Mouse (Mus musculus): Measurements from ENCODE around the gene Gm4450. TPM values are rescaled to one million over a fixed set of nuclear protein-coding genes. Genes with fewer than 3 reads are reported as not detected.
"Not testable (repeated sequence)": the region's sequence is repeated elsewhere in the genome, so short reads cannot be mapped to it uniquely, and the experiment has no call there.

The Gm4450 gene
- polyA plus RNA-seq (2012; rRNA removed): not detected in 2 replicates

DNA sequence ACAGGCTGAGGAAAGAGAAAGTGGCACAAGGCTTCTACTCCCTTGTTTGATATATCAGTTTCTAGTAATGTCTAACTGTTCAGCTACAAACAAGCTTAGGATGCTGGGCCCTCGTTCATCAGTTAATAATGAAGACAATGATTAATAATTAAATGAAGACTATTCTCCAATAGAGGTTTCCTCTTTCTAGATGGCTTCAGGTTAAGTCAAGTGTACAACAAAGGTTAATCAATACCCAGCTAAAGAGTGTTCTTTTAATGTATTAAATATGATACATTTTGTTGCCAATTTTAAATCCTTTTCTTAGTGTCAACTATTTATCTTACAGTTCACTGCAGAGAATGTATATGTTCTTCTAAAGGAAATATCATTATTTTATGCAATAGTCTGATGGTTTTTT is at the start of gene Gm4450:
Gene Gm4450 (minus strand): TSS at position 101 of the 400 bp plus-strand sequence.
- DNase-seq (ENCODE audit: low spot score): not testable (repeated sequence)

DNA sequence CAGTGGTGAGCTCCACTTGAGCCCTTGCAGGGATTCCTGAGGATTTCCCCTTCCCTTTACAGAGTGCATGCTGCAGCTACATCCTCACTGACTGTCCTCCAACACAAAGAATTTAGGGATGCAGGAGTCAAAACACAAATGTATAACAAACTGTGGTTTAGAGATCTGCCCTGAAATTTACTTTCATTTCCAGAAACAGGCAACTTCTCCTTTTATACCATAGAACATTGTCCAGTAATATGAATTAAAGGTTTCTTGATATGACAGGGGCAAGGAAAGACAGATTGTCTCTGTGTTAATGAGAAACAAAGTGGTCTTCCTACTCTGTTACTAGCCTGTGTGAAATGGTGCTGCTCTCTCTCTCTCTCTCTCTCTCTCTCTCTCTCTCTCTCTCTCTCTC is 40.5 kb upstream of the Gm4450 start:
- DNase-seq (ENCODE audit: low spot score): not testable (repeated sequence)

DNA sequence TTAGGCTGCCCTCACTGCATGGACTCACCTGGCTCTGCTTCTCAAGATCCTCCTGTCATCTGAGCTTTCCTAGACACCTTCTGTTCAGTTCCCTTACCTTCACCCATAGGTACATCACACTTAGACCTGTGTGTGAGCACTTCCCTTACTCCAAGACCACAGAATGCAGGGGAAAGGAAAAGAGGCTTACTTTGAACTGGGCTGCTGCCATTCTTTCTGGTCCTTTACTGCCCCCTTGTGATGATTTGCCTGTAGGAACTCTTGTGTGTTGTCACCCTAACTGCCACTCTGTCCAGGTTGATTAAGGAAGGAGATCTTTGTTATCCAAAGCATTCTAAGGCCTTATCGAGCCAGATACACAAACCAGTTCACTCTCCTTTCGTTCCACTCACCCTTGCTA is 39.8 kb upstream of the Gm4450 start:
- not testable (repeated sequence) for DNase-seq (ENCODE audit: low spot score)

DNA sequence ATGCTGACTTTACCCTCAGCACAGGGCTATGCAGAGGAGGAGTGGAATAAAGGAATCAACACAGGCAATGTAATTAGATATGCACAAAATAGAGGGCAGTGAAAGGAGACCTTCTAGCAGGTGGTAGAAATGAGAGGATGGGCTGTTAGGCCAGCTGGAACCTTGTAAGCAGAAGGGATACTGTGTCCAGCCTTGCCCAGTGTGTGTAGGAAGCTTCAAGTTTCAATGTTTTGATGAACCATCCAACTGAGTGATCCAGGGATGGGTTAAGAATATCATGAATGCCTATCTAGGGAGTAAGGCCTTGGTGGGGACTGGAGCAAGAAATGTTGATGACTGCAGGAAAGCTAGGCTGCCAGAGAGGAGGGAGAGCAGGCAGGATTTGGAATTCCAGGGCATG is 38.1 kb upstream of the Gm4450 start:
- DNase-seq (ENCODE audit: low spot score): not testable (repeated sequence)

DNA sequence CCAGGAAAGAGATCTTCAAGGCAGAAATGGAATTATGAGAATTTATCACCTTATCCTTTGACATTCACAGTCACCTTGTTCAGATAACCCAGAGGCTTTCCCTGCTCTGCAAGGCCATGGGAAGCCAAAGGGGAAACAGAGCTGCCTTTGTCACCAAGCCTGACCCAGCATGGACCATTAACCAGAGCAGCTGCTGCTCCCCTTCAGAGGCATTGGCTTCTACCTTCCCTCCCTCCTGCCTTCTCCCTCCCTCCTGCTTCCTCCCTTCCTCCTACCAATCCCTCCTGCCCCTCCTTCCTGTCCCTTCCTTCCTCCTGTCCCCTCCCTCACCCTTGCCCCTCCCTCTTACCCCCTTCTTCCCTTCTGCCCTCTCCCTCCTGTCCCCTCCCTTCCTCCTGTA is 37.3 kb upstream of the Gm4450 start:
- not testable (repeated sequence) for DNase-seq (ENCODE audit: low spot score)

DNA sequence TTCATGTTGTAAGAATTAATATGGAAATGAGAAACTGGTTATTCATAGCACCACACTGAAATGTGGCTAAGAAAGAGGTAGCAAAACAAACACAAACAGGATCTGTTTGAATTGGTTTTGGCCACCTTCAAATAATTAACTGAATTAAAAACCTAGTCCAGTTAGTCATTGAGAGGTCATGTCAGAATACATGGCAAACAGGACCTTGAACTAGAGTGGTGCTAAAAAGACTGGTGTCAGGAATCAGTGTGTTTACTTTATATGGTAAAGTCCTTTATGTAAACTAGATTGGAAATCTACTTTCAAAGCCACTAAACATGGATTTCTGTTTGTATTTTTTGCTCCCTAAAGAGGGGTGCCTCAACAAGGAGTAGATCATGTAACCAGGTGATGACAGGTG is 14.6 kb upstream of the Gm4450 start:
- DNase-seq (ENCODE audit: low spot score): not testable (repeated sequence)

DNA sequence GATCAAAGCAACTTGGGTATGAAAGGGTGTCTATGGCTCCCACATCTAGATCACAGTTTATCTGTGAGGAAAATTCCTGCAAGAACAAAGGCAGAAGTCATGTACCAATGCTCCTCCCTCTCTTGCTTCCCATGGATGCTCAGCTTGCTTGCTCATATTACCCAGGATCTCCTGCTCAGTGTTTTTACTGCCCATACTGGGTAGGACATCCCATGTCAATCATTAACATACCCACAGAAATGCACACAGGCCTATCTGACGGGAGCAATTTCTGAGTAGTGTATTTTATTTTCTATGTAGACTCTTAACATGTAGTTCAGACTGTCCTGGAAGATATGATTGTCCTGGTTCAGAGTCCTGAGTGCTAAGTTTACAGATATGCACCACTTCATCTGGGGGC is 14.1 kb upstream of the Gm4450 start:
- DNase-seq (ENCODE audit: low spot score): not testable (repeated sequence)

DNA sequence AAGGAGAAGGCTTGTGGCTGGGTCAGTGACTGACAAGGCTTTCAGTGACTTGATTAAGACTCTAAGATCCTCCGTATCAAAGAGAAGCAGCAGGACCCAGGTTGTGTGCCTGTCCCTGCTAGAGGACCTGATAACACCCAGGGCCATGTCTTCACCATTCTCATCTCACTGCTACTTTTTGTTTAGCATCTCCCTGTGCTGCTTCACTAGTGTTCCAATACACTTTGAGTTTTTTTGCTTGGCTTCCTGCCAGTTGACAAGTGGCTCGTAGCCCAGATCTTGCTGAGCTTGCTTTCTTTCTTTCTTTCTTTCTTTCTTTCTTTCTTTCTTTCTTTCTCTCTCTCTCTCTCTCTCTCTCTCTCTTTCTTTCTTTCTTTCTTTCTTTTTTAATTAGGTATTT is 12.4 kb upstream of the Gm4450 start:
- DNase-seq (ENCODE audit: low spot score): not testable (repeated sequence)

DNA sequence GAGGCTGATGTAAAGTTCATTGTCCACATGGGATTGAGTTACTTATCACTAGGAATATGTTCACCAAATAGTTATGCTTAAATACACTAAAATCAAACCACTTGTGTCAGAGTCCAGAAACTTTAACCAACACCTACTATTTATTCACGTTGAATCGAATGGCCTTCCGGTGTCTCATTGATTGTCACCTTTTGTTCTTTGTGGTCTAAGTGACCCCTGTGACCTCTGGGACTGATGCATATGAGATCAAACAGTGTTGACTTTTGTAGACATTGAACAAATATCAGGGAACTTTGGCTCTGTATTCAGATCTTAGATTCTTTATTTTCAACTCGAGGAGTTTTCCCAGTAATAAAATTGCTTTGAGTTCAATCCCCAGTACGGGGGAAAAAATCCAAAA is 3.1 kb downstream of the Gm4450 start:
- DNase-seq (ENCODE audit: low spot score): not testable (repeated sequence)

DNA sequence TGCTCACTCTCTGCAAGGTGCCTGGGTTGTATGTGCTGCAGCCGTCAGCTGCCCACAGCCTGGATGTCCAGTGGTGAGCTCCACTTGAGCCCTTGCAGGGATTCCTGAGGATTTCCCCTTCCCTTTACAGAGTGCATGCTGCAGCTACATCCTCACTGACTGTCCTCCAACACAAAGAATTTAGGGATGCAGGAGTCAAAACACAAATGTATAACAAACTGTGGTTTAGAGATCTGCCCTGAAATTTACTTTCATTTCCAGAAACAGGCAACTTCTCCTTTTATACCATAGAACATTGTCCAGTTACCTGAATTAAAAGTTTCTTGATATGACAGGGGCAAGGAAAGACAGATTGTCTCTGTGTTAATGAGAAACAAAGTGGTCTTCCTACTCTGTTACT is 13.0 kb downstream of the Gm4450 start:
- DNase-seq (ENCODE audit: low spot score): not testable (repeated sequence)

DNA sequence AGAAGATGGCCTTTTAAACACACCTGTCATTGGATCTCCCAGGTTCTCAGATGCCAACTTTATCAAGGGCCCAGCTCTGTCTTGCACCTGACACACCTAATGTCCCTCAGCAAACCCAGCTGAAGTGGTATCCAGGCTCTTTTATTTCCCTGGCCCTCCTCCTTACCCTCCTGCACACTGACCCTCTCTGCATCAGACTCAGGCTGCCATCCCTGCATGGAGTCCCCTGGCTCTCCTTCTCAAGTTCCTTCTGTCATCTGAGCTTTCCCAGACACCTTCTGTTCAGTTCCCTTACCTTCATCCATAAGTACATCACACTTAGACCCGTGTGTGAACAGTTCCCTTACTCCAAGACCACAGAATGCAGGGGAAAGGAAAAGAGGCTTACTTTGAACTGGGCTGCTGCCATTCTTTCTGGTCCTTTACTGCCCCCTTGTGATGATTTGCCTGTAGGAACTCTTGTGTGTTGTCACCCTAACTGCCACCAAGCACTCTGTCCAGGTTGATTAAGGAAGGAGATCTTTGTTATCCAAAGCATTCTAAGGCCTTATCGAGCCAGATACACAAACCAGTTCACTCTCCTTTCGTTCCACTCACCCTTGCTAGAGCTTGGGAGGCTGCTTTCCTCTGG is 13.7 kb downstream of the Gm4450 start:
- not testable (repeated sequence) for DNase-seq (ENCODE audit: low spot score)

DNA sequence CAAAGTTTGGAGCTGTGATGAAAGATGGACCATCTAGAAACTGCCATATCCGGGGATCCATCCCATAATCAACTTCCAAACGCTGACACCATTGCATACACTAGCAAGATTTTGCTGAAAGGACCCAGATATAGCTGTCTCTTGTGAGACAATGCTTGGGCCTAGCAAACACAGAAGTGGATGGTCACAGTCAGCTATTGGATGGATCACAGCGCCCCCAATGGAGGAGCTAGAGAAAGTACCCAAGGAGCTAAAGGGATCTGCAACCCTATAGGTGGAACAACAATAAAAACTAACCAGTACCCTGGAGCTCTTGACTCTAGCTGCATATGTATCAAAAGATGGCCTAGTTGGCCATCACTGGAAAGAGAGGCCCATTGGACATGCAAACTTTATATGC is 14.7 kb downstream of the Gm4450 start:
- not testable (repeated sequence) for DNase-seq (ENCODE audit: low spot score)

DNA sequence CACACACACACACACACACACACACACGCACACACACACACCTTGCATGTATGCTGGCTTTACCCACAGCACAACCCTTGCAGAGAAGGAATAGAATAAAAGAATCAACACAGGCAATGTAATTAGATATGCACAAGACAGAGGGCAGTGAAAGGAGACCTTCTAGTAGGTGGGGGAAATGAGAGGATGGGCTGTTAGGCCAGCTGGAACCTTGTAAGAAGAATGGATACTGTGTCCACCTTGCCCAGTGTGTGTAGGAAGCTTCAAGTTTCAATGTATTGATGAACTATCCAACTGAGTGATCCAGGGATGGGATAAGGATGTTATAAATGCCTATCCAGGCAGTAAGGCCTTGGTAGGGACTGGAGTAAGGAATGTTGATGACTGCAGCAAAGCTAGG is 21.9 kb downstream of the Gm4450 start:
- DNase-seq (ENCODE audit: low spot score): no peak

DNA sequence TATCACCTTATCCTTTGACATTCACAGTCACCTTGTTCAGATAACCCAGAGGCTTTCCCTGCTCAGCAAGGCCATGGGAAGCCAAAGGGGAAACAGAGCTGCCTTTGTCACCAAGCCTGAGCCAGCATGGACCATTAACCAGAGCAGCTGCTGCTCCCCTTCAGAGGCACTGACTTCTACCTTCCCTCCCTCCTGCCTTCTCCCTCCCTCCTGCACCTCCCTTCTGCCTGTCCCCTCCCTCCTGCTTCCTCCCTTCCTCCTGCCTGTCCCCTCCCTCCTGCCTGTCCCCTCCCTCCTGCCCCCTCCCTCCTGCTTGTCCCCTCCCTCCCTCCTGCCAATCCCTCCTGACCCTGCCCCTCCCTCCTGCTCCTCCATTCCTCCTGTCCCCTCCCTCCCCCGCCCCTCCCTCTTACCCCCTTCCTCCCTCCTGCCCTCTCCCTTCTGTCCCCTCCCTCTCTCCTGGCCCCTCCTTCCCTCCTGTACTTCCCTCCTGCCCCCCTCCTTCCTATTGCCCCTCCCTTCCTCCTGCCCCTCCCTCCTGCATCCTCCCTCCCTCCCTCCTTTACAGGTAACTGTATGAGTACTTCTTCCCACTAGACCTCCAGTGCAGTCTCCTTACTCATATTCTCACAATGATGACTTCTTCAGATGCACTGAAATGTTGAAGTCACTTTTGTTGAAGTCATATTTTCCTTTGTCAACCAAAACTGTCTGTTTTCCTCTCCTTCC is 22.7 kb downstream of the Gm4450 start:
- no peak for DNase-seq (ENCODE audit: low spot score)

DNA sequence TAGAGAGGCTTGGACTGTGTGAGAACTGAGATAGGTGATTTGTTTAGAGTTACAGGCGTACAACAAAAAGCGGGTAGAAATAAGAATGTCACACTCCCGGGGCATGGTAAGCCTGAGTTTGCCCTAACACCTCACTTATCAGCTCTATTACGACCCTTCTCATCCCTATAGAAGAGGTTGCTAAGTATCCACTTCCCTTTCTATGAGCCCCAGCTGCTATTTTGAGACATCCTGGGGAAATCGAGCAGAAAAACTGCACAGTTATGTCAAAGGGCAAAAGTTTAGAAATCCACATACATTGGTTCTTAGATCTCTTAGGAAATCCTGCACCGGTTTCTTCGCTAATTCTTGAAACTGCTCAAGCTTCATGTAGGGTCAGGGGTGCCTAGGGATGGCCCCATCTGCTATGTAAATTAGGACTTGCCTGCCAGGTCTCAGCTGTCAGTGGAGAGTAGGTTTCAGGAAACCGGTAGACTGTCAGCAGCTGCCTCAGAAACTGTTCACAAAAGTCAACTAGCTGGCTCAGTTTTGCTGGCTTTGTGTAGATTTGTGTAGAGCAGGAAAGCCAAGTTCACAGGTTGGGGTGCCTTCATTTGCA is 27.9 kb downstream of the Gm4450 start:
- no peak for DNase-seq (ENCODE audit: low spot score)

DNA sequence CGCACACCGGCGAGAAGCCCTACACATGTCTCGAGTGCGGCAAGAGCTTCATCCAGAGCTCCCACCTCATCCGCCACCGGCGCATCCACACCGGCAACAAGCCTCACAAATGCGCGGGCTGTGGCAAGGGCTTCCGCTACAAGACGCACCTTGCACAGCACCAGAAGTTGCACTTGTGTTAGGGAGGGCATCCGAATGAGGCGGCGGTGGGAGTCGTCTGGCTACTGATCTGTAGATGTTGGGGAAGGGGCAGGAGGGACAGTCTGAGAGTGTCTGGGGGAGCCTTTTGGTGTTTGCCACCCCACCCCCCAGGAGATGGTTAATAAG is 28.5 kb downstream of the Gm4450 start:
- DNase-seq (ENCODE audit: low spot score): no peak

DNA sequence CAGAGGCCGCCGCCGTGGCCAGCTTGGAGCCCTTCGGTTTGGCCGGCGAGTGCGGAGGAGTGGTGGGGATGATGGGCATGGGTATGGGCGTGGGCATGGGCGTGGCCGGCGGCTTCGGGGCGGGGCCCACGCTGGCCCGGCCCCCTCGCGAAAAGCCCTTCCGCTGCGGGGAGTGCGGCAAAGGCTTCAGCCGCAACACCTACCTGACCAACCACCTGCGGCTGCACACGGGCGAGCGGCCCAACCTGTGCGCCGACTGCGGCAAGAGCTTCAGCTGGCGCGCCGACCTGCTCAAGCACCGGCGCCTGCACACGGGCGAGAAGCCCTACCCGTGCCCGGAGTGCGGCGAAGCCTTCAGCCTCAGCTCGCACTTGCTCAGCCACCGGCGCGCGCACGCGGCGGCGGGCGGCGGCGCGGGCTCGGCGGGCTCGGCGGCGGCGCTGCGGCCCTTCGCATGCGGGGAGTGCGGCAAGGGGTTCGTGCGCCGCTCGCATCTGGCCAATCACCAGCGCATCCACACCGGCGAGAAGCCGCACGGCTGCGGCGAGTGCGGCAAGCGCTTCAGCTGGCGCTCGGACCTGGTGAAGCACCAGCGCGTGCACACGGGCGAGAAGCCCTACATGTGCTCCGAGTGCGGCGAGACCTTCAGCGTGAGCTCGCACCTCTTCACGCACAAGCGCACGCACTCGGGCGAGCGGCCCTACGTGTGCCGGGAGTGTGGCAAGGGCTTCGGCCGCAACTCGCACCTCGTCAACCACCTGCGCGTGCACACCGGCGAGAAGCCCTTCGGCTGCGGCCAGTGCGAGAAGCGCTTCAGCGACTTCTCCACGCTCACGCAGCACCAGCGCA is 29.1 kb downstream of the Gm4450 start:
- peak; percentile 57 for DNase-seq (ENCODE audit: low spot score)

DNA sequence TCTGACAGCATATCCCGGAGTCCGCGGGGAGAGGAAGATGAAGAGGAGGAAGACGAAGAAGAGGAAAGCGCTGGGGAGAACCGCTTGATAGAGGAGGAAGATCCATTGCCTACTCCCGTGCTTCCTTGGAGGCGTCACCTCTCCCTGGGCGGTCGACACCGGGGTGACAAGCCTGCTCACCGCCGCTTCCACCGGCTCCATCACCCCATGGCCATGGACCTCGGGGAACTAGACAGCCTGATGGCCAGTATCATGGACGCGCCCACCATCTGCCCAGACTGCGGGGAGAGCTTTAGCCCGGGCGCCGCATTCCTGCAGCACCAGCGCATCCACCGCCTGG is 29.7 kb downstream of the Gm4450 start:
- DNase-seq (ENCODE audit: low spot score): no peak

DNA sequence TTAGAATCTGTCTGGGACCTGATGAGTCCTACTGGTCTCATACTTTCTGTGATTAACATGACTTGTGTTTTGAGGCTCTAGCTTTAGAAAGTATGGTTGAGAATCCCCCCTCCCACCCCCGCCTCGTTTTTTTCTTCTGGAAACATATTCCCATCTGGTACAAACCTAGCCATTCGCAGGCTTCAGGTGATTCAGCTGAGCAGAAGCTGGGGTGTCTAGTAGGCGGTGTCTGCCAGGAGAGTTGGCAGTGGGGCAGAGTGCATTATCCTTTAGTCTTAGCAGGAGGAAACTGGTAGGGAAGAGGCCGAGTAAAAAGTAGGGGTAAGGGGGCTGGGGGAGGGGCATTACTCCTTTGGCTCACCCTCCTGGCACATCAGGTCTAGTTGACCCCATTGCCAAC is 30.2 kb downstream of the Gm4450 start:
- no peak for DNase-seq (ENCODE audit: low spot score)

DNA sequence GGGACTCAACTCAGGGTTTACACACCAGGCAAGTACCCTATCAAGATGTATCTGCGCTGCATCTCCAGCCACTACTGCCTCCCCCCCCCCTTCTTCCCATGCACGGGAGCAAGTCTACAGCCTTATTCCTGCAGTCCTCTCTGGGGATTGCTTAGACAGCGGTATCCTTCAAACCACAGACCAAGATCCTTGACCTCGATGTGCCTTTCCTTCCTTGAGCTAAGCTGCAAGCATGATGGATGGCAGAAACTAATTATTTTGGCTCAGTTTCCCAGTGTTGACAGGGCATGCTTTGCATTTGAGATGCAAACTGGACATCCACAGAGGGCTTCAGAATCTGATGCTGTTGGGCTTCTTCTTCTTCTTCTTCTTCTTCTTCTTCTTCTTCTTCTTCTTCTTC is 34.0 kb downstream of the Gm4450 start:
- DNase-seq (ENCODE audit: low spot score): no peak

DNA sequence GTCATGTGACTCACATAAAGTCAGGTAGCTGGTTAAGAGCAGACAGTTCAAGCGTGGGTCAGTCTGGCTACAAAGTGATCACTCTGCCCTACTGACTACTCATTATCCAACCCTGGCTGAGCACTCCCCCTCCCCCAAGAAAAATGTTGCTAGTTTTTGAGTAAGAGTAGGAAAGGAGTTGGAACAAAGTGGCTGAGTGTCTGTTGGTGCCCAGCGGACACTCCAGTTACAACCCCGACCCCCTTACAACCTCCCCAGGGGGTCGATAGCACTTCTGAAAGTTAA is 37.2 kb downstream of the Gm4450 start:
- DNase-seq (ENCODE audit: low spot score): no peak

DNA sequence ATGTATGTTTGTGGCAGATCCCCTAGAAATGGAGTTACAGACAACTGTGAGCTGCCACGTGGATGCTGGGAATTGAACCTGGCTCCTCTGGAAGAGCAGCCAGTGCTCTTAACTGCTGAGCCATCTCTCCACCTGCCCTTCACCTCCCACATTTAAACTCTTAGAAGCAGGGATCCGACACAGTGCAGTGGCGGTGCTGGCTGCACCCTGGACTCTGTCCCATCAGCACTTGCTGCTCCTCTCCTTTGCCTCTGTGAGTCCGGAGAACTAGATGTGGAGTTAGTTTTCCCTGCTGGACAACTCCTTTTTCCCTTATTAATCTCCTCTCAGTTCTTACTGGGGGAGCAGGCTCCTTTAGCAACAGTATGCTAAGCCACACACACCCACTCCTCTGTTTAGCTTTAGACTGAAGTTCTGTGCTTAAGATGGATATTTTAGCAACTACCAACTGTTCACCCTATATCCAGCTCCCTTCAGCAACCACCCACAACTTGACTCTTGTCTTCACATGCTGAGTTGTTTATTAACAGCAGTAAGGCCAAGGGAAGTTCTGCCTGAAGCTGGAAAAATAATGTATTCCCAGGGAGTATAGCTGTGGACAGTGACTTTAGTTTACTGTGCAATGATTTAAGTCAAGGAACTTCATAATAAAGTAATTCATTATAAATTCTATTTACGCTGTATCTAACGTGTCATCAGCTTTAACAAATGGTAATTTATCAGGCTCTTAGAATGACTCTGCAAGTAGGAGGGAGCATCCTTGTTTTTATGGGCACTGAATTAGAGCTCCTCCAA is 37.7 kb downstream of the Gm4450 start:
- no peak for DNase-seq (ENCODE audit: low spot score)

Measured in urinary bladder, adult 2 months (tissue).